Mouse (Mus musculus) stomach, postnatal 0 days (tissue): ENCODE measurements around the gene Olfr320. TPM values are rescaled to one million over a fixed set of nuclear protein-coding genes. Genes with fewer than 3 reads are reported as not detected.
A peak's percentile ranks its signal among the peaks of the same experiment; 100 is the strongest.
"Not testable (repeated sequence)": the region's sequence is repeated elsewhere in the genome, so short reads cannot be mapped to it uniquely, and the experiment has no call there.

Experiments used
- ATAC-seq: fragments of 200-750 bp; cut with Nextera tagmentation; 2 replicates; pipeline ENCODE4 v1.8.0; 2017; ENCODE audit not compliant: low FRiP score, low TSS enrichment
- DNase-seq: peaks from one replicate; pipeline ENCODE4 v3.0.0-alpha.2; 2016; ENCODE audit warnings: low spot score
- H3K27ac ChIP-seq: fragments of 300-500 bp; sonication (generic); replicated peaks from 2 replicates; pipeline ENCODE4 v1.5.1; 2014; ENCODE audit warnings: mild to moderate bottlenecking, control low read depth
- H3K27me3 ChIP-seq: fragments of 300-500 bp; sonication (generic); 2 replicates; pipeline ENCODE4 v1.6.1; 2014; ENCODE audit warnings: low read length; ENCODE audit not compliant: control insufficient read depth, insufficient read depth
- H3K36me3 ChIP-seq: fragments of 300-500 bp; sonication (generic); 2 replicates; pipeline ENCODE4 v1.6.1; 2014; ENCODE audit warnings: low read length, mixed read lengths; ENCODE audit not compliant: control insufficient read depth, insufficient read depth
- H3K4me1 ChIP-seq: fragments of 300-500 bp; sonication (generic); replicated peaks from 2 replicates; pipeline ENCODE4 v1.6.1; 2014; ENCODE audit warnings: antibody characterized with exemption; ENCODE audit not compliant: control insufficient read depth, insufficient read depth
- H3K4me2 ChIP-seq: fragments of 300-500 bp; sonication (generic); replicated peaks from 2 replicates; pipeline ENCODE4 v1.6.1; 2014; ENCODE audit warnings: low read depth, mild to moderate bottlenecking, control low read depth, moderate library complexity
- H3K4me3 ChIP-seq: fragments of 300-500 bp; sonication (generic); 2 replicates; pipeline ENCODE4 v1.5.1; 2014; ENCODE audit warnings: low read depth, low read length, control low read depth
- H3K9ac ChIP-seq: fragments of 300-500 bp; sonication (generic); 2 replicates; pipeline ENCODE4 v1.6.1; 2014; ENCODE audit warnings: mild to moderate bottlenecking, low read length, control low read depth, mixed read lengths
- H3K9me3 ChIP-seq: fragments of 300-500 bp; sonication (generic); 2 replicates; pipeline ENCODE4 v1.6.1; 2016; ENCODE audit warnings: low read length; ENCODE audit not compliant: control insufficient read depth
- CTCF ChIP-seq: IDR thresholded peaks from 2 replicates; pipeline ENCODE4 v1.5.1; 2016; ENCODE audit warnings: antibody characterized with exemption, low read depth, mild to moderate bottlenecking, moderate library complexity
- EP300 ChIP-seq: optimal IDR thresholded peaks from 2 replicates; pipeline ENCODE3; 2016; ENCODE audit warnings: antibody characterized with exemption
- WGBS: fragments of 180-500 bp; shearing (Covaris S2); extraction: QIAGEN DNeasy Blood & Tissue Kit; methylation state at CpG from one replicate; pipeline ENCODE4 v1.1.7; 2014; 5-methylcytosine and 5-hydroxymethylcytosine counted together
- polyA plus RNA-seq: library from polyadenylated mRNA; unstranded; fragments of >200 nt; fragmentation: Nextera tagmentation; extraction: Ambion mirVana; gene quantifications from 2 replicates; pipeline ENCODE4 v1.2.1, GENCODE M21; 2015

Gene Olfr320
- polyA plus RNA-seq, 1 experiment from 2014 or later, result not detected

DNA sequence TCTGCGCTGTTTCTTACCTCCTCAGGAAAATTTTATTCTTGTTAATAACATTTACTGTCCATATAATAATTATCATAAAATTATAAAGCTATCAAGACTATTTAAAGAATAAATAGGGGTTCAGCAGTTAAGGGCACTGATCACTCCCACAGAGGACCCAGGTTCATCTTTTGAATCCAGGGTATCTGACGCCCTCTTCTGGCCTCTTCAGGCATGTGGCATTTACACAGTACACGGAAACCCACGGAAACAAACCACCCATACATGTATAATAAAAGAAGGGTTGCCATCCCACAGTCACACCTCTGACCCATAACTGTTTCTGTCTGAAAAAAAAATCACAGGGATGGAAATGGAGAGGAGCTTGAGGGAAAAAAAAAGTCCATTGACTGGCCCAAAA, 9.1 kb upstream of the Olfr320 start:
- DNase-seq, result no peak
- H3K4me1 ChIP-seq, result no peaks in the 10 kb centered on the region
- H3K4me3 ChIP-seq, result no peak overlapping the region
- WGBS, result 58% methylated on average over 4 of the region's 4 CpGs
- H3K9me3 ChIP-seq, result no peaks in the 10 kb centered on the region
- ATAC-seq, result no peak
- H3K9ac ChIP-seq, result no peak overlapping the region
- no peak overlapping the region for H3K27ac ChIP-seq
- H3K4me2 ChIP-seq, result no peak overlapping the region
- TF ChIP-seq CTCF (peak; percentile 48), EP300 (no peak)
- no peaks in the 10 kb centered on the region for H3K27me3 ChIP-seq
- H3K36me3 ChIP-seq, result no peaks in the 10 kb centered on the region

DNA sequence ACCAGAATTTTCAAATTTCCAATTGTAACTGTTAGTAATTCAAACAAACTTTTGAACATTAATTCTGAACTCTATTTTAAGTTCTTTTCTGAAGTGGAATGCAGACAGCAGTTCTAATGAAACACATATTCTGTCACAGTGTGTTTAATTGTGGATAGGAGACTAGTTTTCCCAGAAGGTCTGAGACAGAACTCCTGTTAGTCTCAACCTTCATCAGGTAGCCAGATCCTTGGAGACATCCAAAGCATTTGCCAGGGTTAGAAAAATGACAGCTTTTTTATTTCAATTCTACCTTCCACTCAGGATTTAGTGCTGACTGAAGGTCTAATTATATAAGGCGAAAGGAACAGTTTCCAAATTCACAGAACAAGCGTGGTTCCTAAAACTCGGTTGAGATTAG, 18.0 kb downstream of the Olfr320 start, which contains the start of gene Olfr319:
Gene Olfr319 (plus strand): TSS at position 301 of the 400 bp plus-strand sequence.
- Histone ChIP-seq H3K36me3 (no peaks in the 10 kb centered on the region), H3K4me3 (no peak within 1 kb of the TSS), H3K27ac (no peak within 1 kb of the TSS), H3K4me2 (no peak within 1 kb of the TSS), H3K9me3 (0 out of 2 replicates have a peak, but pooled peaks cover 3% of the 10 kb centered on the region), H3K4me1 (no peaks in the 10 kb centered on the region), H3K27me3 (no peaks in the 10 kb centered on the region), H3K9ac (no peak within 1 kb of the TSS)
- DNase-seq (no peak), ATAC-seq (no peak)
- WGBS, result 81% methylated on average over 3 of the region's 3 CpGs
- no peak for TF ChIP-seq EP300
- no peak for TF ChIP-seq CTCF

DNA sequence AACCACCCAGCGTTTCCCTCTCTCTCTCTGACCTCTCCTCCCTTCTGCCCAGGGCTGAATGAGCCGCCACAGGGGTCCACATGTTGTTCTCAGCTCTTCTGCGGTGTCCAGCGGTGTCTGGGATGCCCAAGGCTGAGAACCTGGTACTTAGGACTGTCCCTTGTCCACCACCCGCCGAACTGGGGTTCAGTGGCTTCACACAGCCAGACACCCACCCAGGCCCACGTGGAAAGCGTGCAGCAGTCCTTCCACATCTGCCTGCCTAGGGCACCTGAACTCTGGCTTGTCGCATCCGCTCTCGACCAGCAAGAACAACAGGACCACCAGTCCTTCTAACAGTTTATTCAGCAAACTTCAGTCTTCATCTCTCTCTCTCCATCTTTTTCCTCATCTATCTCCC, 28.2 kb downstream of the Olfr320 start:
- 80% methylated on average over 11 of the region's 11 CpGs for WGBS
- TF ChIP-seq EP300, result no peak
- TF ChIP-seq CTCF, result no peak
- Histone ChIP-seq H3K27ac (no peak overlapping the region), H3K4me1 (no peaks in the 10 kb centered on the region), H3K4me2 (no peak overlapping the region), H3K27me3 (no peaks in the 10 kb centered on the region), H3K9me3 (no peaks in the 10 kb centered on the region), H3K9ac (no peak overlapping the region), H3K36me3 (no peaks in the 10 kb centered on the region), H3K4me3 (no peak overlapping the region)
- DNase-seq, result no peak
- no peak for ATAC-seq

DNA sequence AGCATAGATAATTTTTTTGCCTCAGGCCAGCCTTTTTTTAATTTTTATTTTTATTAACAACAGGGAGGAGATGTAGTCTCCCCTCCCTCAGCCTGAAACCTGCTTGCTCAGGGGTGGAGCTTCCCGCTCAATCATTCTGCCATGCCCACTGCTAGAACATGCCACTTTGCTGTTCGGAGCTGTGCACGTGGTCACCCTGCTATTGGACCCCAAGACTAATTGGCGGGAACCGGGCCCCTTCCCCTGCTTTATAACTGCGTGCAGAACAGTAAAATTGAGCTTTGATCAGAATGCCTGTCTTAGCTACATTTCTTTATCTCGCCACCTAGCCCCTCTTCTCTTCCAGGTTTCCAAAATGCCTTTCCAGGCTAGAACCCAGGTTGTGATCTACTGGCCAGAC, 36.8 kb downstream of the Olfr320 start:
- not testable (repeated sequence) for H3K4me2 ChIP-seq, H3K36me3 ChIP-seq, H3K27me3 ChIP-seq, ATAC-seq, DNase-seq, H3K4me3 ChIP-seq, H3K27ac ChIP-seq, H3K4me1 ChIP-seq, H3K9ac ChIP-seq, H3K9me3 ChIP-seq
- 91% methylated on average over 6 of the region's 7 CpGs for WGBS

DNA sequence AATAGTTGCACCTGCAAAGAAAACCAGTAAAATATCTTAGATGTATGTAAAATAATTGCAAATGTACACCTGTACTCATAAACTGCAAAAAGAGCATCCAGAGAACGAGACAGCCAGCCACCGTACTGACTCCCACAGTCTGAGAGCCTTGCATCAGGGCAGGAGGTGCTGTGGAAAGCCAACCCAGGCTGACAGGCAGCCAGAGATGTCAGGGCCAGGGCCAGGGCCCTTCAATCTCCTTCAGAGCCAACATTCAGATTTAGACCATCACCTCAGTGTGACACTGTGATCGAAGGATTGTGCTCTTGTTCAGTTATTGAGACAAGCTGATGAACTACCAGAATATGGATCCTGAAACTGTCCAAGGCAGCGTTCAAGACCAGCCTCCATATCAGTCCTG, 38.8 kb downstream of the Olfr320 start:
- no peak for ATAC-seq
- Histone ChIP-seq H3K27ac (no peak overlapping the region), H3K4me2 (no peak overlapping the region), H3K4me1 (no peaks in the 10 kb centered on the region), H3K27me3 (no peaks in the 10 kb centered on the region), H3K4me3 (no peak overlapping the region), H3K9ac (no peak overlapping the region), H3K36me3 (no peaks in the 10 kb centered on the region), H3K9me3 (no peaks in the 10 kb centered on the region)
- 80% methylated on average over 4 of the region's 4 CpGs for WGBS
- TF ChIP-seq EP300 (no peak), CTCF (no peak)
- no peak for DNase-seq

DNA sequence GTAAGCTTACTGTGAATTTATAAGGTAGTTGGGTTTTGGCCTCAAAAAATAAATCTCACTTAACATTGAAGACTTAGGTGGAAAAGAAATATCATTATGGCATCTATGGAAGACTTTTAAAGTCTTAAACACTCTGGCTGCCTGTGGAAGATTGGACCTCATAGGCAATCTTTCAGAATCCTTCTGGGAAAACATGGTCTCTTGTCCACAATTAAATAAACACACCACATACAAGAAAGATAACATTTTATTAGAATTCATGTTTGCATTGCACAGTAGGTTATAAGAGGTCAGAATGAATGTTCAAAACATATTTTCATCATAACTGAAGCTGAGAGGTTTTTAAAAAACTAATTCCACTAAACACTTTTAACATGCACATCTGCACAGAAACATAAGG, 43.0 kb downstream of the Olfr320 start, which contains the start of gene Olfr318:
Gene Olfr318 (minus strand): TSS at position 101 of the 400 bp plus-strand sequence.
- no peaks in the 10 kb centered on the region for H3K27me3 ChIP-seq
- no peaks in the 10 kb centered on the region for H3K36me3 ChIP-seq
- no peaks in the 10 kb centered on the region for H3K4me1 ChIP-seq
- DNase-seq (no peak), ATAC-seq (no peak)
- H3K9me3 ChIP-seq, result no peaks in the 10 kb centered on the region
- TF ChIP-seq EP300 (no peak), CTCF (no peak)
- no peak within 1 kb of the TSS for H3K27ac ChIP-seq
- no peak within 1 kb of the TSS for H3K4me3 ChIP-seq
- H3K9ac ChIP-seq, result no peak within 1 kb of the TSS
- no peak within 1 kb of the TSS for H3K4me2 ChIP-seq

DNA sequence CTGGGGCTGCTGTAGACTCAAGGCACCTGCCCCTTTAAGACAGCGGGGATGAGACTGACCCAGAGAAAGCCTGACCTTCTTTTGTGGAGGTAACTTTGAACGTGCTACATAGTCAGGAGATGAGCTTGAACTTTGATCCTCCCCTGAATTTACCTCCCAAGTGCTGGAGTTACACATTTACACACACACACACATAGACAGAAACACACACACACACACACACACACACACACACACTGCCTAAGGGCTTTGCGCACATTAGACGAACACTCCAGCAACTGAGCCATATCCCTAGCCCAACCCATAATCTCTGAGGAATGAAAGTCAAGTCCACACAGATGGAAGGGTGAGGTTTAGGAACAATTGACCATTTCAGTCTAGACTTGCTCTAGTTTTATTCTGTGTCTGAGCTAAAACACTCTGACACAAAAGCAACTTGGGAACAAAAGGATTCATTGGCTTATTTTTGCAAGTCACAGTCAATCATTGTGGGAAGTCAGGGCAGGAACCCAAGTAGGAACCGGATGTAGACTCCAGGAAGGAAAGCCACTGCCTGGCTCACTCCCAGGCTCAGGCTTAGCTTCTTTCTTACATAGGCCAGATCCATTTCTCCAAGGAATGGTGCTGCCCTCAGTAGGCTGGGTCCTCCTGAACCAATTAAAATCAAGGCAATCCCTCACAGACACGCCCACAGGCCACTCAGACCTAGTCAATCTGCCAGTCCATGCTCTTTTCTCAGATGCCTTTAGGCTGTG, 47.2 kb downstream of the Olfr320 start:
- not testable (repeated sequence) for H3K27ac ChIP-seq, H3K9me3 ChIP-seq, H3K4me3 ChIP-seq, H3K9ac ChIP-seq, DNase-seq, H3K4me1 ChIP-seq, H3K36me3 ChIP-seq, ATAC-seq, H3K4me2 ChIP-seq, H3K27me3 ChIP-seq
- WGBS, result 60% methylated on average over 6 of the region's 6 CpGs
